Mouse (Mus musculus) testis, postnatal 14 days (tissue): ENCODE measurements around the gene Pcyox1.
A peak's percentile ranks its signal among the peaks of the same experiment; 100 is the strongest.
"Not testable (repeated sequence)": the region's sequence is repeated elsewhere in the genome, so short reads cannot be mapped to it uniquely, and the experiment has no call there.

ENCODE experiments used
- DNase-seq: peaks from one replicate; pipeline ENCODE4 v3.0.0; 2021; ENCODE audit warnings: low spot score

The Pcyox1 gene

DNA sequence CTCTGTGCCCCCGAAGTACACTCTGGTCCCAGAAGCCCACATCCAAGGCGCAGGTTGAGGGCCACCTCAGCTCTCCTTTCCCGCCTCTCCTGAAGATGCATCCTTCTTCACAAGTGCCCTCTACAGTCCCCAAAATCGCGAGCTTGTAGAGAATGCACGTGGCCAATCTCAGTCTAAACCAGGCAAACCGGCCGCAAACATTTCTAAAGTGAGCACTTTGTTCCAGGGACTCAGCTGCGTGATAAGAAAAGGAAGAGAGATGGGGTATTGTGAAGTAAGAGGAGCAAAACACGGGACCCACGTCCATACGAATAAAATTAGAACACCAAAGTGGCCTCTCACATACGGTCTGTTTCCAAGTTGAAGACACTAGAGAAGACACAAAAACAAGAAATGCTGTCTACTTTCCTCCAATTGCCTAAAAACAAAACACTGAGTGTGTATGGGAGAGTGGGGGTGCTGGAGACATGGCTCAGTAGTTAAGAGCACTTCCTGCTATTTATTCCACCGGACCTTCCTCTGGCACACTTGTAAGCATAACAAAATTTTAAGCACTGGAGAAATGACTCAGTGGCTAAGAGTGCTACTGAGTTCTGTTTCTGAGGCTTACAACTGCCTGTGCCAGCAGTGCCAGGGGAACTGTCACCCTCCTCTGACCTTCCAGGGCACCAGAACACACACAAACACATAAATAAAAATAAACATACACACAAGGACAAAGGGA is 465 bp upstream of the Pcyox1 start:
- DNase-seq: no peak

DNA sequence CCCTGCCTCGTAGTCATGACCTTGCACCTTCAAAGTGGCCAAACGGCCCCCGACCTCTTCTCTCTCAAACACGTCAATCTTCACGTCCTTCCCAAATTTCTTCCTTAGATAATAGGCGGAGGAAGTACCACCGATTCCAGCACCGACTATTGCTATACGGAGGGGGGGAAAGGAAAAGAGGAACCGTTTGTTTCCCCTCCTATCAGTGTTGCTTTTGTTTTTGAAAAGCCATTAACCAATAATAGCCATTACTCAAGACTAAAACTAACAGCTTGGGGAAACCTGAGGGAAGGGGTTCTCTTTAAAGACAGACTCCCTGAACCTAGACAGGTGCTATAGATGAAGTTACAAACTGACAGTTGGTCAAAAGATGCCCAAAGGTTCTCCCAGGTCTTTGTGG is 985 bp downstream of the Pcyox1 start:
- no peak for DNase-seq

DNA sequence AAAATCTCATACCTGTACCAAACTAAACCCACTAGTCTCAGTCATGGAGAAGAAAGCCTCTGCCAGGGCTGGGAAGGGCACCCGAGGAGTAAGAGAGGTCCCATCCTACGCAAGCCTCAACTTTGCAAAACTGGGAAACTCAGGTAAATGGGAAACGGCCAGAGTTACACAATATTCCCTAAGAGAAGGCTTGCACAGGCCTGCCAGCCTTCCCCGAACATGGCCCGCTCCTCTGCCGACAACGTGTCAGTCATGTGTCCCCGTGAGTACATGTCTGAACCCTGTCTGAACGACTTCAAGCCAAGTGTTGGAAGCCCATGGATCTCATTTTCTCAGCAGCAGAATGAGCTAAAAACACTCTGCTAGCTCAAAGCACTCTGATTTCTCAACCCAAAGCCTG is 1.9 kb downstream of the Pcyox1 start:
- DNase-seq: no peak

DNA sequence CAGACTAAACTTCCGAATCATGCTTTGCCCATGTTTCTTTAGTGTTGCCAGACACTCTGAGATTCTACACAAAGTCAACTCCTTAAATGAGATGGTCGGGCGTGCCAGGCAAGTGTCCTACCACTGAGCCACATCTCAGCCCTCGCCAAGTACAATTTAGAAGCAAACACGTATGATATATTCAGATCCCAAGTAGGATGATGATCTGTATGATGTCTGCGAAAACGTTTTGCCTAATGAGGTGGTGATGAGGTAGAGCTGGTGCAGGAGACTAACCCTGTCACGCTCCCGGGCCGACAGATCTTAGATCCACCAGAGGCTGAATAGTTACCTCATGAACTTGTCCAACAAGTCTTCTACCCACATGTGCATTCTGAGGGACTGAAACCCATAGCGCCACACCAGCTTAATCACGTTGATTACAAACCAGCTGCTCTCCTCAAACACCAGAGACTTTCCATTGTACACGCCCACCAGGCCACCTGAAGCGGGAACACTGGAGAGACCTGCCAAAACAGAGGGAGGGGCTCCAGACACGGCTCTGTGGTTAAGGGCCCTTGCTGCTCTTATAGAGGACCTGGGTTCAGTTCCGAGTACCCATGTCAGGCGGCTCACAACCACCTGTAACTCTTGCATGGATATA is 2.8 kb downstream of the Pcyox1 start:
- DNase-seq: no peak

DNA sequence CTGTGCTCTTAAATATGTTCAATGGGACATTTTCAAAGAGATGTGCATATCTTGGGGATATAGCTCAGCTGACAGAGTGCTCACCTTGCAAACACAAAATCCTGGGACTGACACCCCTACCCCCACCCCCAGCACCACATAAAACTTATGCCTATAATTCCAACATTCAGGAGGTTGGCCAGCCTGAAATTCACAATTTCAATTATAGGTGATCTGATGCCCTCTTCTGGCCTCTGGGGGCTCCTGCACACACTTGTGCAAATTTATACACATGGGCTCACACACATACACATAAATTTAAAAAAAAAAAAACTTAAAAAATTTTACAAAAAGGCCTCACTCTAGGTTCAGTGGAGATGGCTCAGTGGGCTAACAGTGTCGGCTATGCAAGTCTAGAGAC is 3.8 kb downstream of the Pcyox1 start:
- no peak for DNase-seq

DNA sequence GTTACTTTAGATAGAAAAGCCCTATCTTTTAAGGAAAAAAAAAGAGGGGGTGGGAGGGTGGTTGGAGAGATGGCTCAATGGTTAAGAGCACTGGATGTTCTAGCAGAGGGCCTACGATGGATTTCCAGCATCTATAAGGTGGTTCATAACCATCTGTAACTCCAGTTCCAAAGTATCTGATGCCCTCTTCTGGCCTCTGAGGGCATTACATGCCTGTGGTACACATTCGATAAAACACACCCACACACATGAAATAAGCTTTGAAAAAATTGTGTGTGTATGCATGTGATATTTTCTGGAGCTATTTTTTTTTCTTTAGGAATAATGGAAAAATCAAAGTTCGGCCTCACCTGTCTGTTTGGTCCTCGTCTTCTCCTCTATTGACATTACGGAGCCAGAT is 5.6 kb downstream of the Pcyox1 start:
- DNase-seq: no peak

DNA sequence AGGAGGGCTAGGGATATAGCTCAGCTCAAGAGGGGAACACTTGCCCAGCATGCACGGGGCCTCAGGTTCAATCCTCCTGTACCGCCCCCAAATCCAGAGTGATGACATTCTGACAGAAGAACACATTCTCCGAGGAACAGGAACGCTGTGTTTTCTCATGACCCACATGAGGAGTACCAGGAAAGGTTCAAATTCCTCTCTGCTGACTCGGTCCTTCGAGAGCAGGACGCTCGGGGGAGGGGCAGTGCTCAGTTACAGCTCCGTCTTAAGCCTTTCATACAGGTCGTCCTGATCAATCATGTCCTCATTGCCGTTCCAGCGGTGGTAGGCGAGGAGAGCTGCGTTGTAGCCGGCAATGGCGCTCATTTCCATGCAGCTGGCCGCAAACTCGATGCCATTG is 8.5 kb downstream of the Pcyox1 start:
- no peak for DNase-seq

DNA sequence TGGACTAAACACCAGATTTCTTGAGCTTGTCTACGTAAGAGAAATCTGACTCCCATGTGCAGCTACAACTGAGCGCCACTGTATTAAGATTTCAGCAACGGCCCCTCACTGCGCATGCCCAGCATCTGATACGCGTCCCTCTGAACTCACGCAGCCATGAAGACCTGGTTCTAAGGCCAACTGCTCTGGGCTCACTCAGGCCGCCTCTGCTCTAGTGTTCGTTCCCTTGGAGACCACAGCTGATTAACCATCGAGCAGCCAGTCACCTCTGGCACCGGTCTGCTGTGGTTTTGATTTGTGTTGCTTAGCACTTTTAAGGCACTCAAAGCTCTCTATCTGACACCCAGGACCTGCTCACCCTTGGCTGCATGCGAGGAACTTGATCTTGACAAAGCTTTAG is 9.6 kb downstream of the Pcyox1 start:
- DNase-seq: no peak

DNA sequence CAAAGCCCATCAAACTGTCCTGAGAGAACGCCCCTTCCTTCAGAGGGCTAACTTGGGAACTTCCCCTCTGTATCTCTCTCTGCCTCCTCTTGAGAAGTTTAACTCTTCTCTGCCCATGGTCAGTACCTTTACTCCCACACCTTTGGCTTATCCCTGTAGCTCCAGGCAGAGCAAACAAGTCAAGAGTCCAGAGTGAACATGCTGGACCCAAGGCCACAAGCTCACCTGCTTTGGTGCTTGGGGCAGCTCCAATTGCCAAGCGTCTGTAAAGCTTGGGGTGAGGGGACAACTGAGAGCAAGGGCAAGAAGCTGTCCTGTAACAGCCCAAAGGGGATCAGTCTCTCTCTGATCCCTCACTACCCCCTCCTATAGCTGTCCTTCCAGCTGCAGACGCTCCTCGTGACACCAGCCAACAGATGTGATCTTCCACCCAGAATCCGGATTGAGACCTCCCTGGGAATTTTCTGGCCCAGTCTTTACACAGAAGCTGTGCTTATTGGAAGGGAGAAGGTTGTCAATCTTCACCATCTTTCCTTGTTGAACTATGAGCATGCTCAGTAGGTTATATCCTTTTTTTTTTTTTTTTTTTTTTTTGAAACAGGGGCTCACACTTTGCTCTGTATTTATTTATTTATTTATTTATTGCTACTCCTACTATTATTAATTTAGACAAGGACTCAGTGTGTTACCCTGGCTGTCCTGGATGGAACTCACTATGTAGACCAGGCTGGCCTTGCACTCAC is 11.4 kb downstream of the Pcyox1 start:
- no peak for DNase-seq

DNA sequence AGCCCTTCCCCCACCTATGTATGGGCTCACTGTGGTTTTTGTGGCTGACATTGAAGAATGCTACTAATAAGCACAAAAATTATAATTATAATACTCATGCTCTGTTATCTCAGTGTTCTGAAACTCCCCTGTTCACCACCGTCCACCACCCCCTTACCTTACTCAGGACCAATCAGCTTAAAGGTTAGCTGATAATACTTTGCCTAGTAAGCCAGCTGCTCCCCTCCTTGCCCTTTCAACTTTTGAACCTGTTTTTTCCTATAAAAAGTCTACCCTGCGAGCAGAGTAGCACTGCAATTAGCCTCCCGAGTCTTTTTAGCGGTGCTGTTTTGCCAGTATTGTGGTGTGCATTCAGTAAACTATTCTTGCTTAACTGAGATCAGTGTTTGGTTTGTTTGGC is 12.3 kb downstream of the Pcyox1 start:
- DNase-seq: no peak

DNA sequence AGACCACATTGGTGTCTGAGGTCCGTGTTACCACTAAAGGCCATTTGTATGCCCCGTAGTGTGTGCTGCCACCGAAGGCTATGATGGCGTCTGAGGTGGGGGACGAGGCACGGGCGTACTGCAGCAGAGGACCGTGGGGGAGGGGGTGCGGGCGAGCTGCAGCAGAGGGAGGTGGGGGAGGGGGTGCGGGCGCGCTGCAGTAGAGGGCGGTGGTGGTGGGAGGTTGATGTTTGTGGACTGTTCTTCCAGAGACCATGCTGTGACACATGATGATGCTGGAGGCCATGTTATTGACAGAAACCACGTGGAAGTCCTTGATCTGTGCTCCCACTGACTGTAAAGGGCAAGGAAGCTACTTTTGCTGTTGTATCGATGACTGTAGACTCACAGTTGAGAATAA is 13.6 kb downstream of the Pcyox1 start:
- no peak for DNase-seq

DNA sequence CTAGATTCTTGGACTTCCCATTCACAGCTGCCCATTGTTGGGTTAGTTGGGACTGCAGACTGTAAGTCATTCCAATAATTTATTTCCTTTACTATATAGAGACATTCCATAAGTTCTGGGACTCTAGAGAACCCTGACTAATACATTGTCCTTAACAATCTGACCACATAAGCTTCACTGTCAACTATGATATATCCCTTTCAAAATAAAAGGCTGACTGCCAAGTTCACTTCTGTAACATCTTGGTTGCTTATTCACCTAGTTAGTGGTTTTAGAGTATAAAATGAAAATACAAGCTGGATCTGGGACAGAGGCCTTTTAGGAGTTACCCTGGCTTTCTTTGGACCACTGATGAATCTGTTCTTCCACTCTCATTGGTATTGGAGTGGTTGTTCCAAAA is 14.4 kb downstream of the Pcyox1 start:
- DNase-seq: no peak

DNA sequence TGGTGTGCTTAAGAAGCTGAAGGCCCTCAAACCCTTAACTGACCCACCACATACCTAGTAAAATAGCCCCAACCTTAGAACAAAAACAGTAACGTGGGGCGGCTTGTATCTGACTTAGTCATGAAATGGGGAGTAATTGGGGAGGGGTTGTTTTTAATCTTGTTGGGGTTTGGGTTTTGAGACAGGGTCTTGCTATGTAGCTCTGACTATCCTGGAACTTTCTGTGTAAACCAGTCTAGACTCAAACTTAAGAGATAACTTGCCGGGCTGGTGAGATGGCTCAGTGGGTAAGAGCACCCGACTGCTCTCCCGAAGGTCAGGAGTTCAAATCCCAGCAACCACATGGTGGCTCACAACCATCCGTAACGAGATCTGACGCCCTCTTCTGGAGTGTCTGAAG is 16.8 kb downstream of the Pcyox1 start:
- not testable (repeated sequence) for DNase-seq

DNA sequence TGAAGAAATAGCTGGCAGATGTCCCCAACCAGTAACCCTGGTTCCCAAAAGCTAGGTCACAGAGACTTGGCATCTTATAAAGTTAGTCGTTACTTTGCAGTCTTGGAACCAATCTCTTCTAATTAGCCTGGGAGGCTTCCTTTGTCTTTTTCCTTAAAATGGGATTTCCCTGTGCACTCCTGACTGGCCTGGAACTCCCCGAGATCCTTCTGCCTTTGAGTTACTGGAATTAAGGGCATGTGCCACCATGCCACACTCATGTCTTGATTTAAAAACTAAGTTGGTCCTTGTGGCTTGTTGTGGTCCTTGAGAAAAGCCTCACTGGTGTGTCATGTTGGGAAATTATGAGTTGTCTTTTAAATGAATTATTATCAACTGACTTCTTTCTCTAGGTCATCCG is 18.6 kb downstream of the Pcyox1 start:
- DNase-seq: no peak

DNA sequence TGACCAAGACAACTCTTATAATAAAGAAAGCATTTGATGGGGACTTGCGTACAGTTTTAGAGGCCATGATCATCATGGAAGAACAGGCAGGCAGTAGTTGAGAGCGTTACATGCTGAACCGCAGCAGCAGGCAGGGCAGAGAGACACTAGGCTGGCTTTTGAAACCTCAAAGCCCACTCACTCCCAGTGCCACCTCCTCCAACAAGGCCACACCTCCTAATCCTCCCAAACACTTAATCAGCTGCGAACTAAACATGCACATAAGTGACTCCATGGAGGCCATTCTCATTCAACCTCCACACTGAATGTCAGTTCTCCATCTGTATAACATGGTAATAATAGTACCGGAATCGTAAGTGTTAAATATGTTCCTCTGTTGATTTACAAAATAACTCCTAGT is 23.4 kb downstream of the Pcyox1 start:
- DNase-seq: no peak

DNA sequence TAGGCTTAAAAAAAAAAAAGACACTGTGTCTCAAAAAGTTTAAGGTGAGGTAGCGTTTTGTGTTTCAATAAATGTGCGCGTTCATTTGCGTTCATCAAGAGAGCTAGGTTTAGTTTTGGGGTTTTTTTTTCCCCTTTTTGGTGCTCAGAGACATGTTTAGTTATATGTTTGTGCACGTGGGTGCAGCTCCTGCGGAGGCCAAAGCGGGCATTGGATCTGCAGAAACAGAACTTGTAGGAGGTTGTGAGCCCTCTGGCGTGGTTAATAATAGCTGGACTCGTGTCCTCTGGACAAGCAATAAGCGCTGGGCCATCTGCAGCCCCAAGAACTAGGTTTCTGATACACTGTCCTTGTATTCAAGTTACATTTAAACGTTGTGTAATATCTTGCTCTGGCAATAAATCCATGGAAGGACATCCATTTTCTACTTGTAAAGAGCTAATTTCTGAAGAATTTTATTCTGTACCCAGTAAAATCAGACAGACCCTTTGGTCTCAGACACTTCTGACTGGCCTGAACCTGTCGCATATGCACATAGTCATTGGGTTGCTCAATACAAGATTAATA is 24.9 kb downstream of the Pcyox1 start:
- no peak for DNase-seq

DNA sequence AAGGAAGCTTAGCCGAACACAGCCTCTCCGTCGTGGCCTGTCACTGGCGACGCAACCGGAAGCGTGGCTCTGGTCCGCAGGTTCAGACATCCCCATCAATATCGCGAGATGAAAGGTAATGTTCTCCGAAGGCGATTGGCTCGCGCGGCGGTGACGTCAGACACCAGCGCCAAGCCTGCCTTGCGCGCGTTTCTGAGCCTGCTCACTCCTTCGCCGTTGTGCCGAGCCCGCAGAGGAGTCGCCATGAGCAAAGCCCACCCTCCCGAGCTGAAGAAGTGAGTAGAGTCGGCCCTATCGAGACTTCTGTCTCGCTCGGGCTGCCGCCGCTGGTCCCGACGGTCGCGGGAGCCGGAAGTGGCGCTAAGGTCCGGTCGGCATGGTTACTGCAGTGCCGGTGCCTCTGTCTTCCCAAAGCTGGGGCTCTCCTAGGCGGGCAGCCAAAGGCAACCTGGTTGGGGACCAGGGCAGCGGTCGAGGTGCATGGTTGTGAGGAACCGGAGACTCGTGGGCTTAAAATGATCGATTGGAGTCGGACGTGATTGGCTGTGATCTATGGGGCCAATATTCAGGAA is 25.5 kb downstream of the Pcyox1 start:
- DNase-seq: peak; percentile 96

DNA sequence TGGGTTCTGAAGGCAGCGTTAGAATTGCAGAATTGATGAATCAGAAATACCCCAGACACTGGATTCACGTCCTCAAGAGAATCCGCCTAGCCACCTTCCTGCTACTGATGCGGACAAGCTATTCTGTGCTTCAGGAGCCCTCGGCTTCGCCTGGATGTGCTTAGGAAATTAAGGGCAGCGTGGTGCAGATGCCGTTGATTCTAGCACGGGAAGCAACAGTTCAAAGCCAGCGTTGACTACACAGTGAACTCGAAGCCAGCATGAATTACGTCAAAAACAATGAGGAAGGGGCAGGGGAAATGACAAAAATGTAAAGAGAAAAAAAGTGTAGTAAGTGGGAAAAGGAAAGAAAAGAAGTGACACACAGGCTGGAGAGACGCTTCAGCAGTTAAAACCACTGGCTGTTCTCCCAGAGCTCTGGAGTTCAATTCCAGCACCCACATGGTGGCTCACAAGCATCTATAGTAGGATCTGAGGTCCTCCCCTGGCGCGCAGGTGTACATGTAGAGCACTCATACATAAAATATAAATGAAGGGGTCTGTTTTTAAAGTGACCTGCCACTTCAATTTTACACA is 26.1 kb downstream of the Pcyox1 start, which contains the start of gene Snrpg:
Gene Snrpg (plus strand): TSS at position 541 of the 576 bp plus-strand sequence.
- DNase-seq: peak; percentile 28

DNA sequence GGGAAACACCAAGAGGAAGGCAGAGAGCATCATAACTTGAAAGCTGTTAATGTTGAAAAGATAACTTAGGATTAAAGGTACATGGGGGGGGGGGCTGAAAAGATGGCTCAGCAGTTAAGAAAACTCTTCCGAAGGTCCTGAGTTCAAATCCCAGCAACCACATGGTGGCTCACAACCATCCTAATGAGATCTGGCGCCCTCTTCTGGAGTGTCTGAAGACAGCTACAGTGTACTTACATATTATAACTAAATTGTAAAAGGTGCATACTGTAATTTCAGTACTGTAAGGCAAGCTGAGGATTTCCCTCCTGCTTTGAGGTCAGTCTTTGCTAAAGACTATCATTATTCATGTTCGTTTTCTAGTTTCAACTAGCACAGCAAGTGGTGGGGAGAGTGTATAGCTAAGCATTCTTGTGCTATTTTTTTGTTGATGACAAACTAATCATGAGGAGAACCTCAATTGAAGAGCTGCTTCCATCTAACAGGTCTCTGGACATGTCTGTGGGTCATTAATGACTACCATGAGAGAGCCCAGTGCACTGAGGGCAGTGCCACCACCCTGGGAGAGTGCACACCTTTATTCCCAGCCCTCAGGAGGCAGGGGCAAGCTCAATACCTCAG is 26.8 kb downstream of the Pcyox1 start:
- DNase-seq: no peak

DNA sequence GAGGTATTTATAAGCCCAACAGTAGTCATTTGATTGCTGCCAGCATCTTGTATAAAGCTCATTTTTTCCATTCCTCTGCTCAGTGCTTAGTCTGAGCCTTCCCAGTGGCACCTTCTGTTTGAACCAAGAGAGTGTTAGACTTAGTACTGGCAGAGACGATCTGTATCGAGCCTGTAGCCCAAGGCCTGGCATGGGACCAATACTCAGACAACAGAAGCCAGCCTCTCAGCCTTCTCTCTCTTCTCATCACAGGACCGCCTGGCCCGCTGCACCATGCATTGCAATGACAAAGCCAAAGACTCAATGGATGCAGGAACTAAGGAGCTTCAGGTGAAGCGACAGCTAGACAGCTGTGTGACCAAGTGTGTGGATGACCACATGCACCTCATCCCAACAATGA is 28.5 kb downstream of the Pcyox1 start:
- no peak for DNase-seq

DNA sequence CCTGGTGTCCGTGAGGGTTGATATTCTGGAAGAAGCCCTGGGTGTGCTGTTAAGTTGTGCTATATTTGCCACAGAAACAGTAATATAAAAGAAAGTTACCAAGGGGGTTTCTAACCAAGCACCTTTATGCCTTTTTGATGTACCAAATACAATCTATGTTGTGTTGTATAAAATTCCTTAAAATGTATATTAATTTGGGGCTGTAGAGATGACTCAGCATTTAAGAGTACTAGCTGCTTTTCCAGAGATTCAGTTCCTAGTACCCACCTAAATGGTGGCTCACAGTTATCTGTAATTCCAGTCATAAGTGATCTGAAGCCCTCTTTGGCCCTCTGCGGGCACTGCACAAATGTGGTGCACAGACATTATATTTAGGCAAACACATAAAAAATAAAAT is 30.1 kb downstream of the Pcyox1 start:
- no peak for DNase-seq
